Mouse (Mus musculus) right cerebral cortex, adult 18-20 months (tissue): Measurements from ENCODE around the gene Hoxd3.

Source experiments
- DNase-seq: peaks from one replicate; pipeline ENCODE4 v3.0.0; 2022; ENCODE audit warnings: mixed read lengths

The Hoxd3 gene

GRCm38 (mm10) chr2:74679596-74679971, 32.1 kb upstream of the Hoxd3 start:
- DNase-seq = no peak

- no peak for DNase-seq
Observed at GRCm38 (mm10) chr2:74679980-74680379, 31.7 kb upstream of the Hoxd3 start.

DNA sequence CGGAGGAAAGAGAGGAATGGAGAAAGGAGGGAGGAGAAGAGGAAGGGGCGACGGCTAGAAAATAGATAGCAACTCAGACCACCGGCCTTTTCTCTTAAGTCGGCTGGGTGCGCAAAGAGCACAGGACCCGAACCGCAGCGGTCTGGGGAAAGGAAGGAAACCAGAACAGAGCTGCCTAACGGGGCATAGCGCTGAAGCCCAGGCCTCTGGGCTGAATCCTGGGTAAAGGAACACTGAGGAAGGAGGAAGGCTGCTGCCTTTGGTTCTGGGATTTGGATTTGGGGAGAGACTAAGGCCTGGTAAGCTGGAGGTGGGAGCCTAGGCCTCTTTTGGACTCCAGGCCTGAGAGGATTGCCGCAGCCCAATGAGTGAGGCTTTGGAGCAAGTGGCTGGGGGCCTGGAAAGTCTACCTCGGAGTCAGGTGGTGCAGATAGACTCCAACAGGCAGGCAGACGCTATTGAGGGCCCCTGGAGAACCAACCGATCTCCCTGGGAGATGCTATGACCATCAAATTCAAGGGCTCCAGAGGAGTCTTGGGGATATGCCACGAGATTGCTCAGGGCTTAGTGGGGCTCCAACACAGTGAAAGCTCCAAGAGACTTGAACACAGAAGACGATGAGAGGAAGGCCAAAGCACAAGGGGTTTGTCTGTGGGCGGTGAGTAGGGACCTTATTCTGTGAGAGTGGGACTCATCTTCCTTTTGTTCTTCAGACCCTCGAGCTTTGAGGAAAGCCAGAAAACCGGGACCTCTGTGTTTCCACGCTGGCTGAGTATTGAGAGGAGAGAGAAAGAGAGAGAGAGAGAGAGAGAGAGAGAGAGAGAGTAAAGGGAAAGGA, 30.9 kb upstream of the Hoxd3 start:
- no peak for DNase-seq

- no peak for DNase-seq
Observed at GRCm38 (mm10) chr2:74681594-74682531, 29.9 kb upstream of the Hoxd3 start.

DNA sequence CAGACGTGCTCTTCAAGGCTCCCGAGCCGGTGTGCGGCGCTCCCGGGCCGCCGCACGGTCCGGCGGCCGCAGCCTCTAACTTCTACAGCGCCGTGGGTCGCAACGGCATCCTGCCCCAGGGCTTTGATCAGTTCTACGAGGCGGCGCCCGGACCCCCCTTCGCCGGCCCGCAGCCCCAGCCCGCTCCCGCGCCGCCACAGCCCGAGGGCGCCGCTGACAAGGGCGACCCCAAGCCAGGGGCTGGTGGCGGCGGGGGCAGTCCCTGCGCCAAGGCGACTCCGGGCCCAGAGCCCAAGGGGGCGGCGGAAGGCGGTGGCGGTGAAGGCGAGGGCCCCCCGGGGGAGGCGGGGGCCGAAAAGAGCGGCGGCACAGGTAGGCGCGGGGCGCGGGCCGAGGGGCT, 28.9 kb upstream of the Hoxd3 start:
- no peak for DNase-seq

DNA sequence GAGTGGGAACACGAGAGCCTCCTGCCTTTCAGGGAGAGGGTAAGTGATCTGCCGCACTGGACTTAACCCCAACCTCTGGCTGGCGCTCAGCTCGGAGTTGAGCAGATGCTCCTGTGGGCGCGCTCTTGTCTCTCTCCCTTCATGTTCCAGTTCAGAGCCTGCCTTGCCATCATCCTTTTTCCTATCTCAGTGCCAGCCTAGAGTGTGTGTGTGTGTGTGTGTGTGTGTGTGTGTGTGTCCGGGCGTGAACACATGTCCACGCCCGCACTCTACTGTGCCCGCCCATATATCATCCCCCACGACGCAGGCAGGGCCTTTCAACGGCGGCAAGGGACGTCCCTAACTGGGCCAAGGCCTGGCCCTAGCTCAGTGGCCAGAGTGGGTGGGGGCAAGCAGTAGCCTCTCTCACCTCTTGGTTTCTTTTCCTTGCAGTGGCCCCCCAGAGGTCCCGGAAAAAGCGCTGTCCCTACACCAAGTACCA, 28.2 kb upstream of the Hoxd3 start:
- DNase-seq = no peak

DNA sequence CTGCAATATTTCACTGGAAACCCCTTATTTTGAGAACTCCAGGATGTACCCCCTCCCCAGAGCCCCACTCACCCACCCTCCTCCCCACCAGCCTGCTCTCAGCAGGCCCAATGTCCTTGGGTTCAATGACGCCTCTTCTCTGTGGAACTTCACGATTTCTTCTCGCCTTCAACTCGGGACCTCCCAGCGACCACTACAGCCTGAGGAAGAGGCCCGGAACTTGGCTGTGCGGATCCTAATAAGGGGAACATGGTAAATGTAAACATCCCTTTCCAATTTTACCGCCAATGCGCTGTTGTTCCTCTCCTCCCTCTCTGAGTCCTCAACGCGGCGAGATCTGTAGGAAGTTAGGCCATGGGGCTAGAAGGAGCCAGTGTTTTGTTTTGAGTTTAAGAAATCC, 27.6 kb upstream of the Hoxd3 start:
- DNase-seq = no peak

- DNase-seq = no peak
Observed at GRCm38 (mm10) chr2:74685059-74685603, 26.6 kb upstream of the Hoxd3 start.

- DNase-seq = peak; percentile 48
Observed at GRCm38 (mm10) chr2:74686301-74686987, 25.3 kb upstream of the Hoxd3 start.

DNA sequence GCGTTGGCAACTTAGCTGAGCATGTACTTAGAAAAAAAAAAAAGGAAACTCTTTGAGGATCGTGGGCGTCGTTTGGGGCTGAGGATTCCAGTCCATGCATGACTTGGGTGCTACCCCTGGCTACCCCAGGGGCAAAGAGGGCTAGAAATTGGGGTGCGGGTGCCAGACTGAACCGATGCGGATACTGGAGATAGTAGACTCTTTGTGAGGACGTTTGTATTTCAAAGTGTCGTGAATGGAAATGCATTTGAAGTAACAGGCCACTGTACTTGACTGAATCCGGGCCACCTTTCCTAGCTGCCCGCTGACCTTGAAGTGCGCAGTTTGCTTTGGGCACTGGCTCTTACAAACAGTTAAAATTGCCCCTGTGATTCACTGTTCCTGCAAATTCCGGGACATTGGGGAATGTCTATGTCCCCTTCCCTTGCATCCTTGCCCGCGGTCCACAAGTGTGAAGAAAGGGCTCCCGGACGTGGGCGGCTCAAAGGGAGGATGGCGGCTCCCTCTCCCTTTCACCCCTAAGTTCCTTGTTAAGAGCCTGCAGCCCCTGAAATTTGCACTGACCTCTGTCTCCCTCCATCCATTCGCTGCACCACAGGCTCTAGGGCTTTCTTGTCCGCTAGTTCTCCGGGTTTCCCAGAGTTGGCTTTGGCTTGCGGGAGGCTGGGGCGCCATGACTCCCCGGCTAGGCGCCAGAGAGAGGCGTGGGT, 24.6 kb upstream of the Hoxd3 start:
- no peak for DNase-seq

GRCm38 (mm10) chr2:74687698-74688555, 23.8 kb upstream of the Hoxd3 start:
- DNase-seq = no peak

- no peak for DNase-seq
Observed at GRCm38 (mm10) chr2:74688795-74689573, 22.7 kb upstream of the Hoxd3 start.

GRCm38 (mm10) chr2:74689574-74690337, 22.0 kb upstream of the Hoxd3 start:
- DNase-seq = no peak

DNA sequence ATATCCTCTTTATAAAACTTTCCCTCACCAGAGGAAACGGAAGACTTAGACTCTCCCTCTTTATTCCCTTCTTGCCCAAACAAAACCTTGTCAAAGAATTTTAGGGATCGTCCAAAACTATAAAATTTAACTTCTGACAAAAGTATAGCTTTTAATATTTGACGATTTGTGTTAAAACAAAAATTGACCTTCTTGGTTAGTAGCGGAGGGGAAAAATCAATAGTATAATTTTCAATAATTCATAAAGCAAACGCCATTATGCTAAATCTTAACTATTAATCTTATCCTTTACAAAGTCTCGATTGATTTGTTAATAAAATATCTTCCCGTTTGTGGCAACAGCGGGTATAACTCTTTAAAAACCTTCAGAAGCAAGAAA, 21.4 kb upstream of the Hoxd3 start:
- DNase-seq = no peak

- no peak for DNase-seq
Observed at GRCm38 (mm10) chr2:74691022-74691951, 20.4 kb upstream of the Hoxd3 start, which contains the start of gene Hoxd10. Gene Hoxd10 (plus strand): TSS chr2:74691924.

GRCm38 (mm10) chr2:74691995-74692807, 19.5 kb upstream of the Hoxd3 start:
- no peak for DNase-seq

- DNase-seq = no peak
Observed at GRCm38 (mm10) chr2:74692808-74693431, 18.8 kb upstream of the Hoxd3 start.
